In the genomic region with DNA sequence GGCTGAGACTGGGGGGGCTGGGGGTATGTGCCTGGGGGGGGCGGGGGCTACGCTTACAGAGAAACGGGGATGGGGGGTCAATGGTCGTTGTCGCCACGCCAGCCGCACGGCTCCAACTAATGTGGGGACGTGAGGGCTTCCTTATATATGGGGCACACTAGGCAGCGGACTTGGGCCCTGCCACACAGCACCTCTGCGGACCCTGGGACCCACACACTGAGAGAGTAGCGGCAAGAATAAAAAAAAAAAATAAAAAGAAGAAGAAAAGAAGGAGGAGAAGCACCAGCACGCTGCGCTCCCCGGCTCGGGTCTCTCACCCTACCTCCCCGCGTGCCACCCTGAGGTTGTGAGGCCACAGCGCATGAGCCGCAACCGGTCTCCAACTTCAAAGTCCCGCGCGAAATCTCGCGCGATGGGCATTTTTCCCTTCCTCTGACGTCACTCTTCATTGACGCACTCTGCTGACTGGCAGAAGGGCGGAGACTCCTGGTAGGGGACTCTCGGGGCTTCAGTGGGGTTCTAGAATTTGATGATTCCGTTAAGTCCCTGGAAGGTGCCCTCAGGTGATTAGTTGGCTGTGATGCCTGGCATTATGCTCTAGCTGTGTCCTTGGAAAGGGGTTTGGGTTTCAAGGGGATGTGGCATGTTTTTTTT, we compare ENCODE assay signal across 7 mouse cellular contexts. TPM values are rescaled to one million over a fixed set of nuclear protein-coding genes. Genes with fewer than 3 reads are reported as not detected.
DNase-seq lines count a peak whose midpoint lies in the region; ATAC-seq lines count a peak whose summit lies in the region.

No protein-coding gene starts in this region.

- H3K9ac ChIP-seq in embryonic facial prominence, embryonic 11.5 days (replicated peaks; ENCODE audit: low read length), result peak overlapping the region; percentile 61
- peak overlapping the region; percentile 44 for H3K9ac ChIP-seq in limb, embryonic 11.5 days (ENCODE audit: low read length)
- peak overlapping the region; percentile 67 for H3K9ac ChIP-seq in midbrain, embryonic 14.5 days (replicated peaks; ENCODE audit: low read length)

- H3K36me3 ChIP-seq in embryonic facial prominence, embryonic 11.5 days (replicated peaks; ENCODE audit: control insufficient read depth, insufficient read depth, low read depth, low read length), result no peaks in the 10 kb centered on the region
- no peaks in the 10 kb centered on the region for H3K36me3 ChIP-seq in limb, embryonic 11.5 days (ENCODE audit: control insufficient read depth, insufficient read depth, low read length)
- no peaks in the 10 kb centered on the region for H3K36me3 ChIP-seq in midbrain, embryonic 14.5 days (ENCODE audit: control insufficient read depth, insufficient read depth, low read length)

- peak overlapping the region; percentile 55 for H3K4me3 ChIP-seq in embryonic facial prominence, embryonic 11.5 days (ENCODE audit: low read depth, low read length)
- H3K4me3 ChIP-seq in limb, embryonic 11.5 days (ENCODE audit: low read depth, low read length), result peak overlapping the region; percentile 45
- H3K4me3 ChIP-seq in midbrain, embryonic 14.5 days (replicated peaks; ENCODE audit: low read depth, low read length), result peak overlapping the region; percentile 51

- 16% methylated on average over 31 of the region's 32 CpGs for WGBS in embryonic facial prominence, embryonic 11.5 days
- 14% methylated on average over 32 of the region's 32 CpGs for WGBS in limb, embryonic 11.5 days
- 24% methylated on average over 32 of the region's 32 CpGs for WGBS in midbrain, embryonic 14.5 days

- DNase-seq in adrenal gland, postnatal 14 days, result peak; percentile 93
- DNase-seq in embryonic facial prominence, embryonic 11.5 days (ENCODE audit: low spot score), result peak; percentile 95
- peak; percentile 99 for DNase-seq in heart, adult 11 months
- DNase-seq in kidney, adult 18-20 months, result peak; percentile 92
- DNase-seq in limb, embryonic 11.5 days (ENCODE audit: low spot score), result peak; percentile 88
- peak; percentile 96 for DNase-seq in midbrain, embryonic 14.5 days
- peak; percentile 85 to 86 for DNase-seq in spleen, adult 18-20 months

- H3K9me3 ChIP-seq in embryonic facial prominence, embryonic 11.5 days (replicated peaks; ENCODE audit: control insufficient read depth, low read length), result no peaks in the 10 kb centered on the region
- H3K9me3 ChIP-seq in limb, embryonic 11.5 days (ENCODE audit: control insufficient read depth, low read length), result no peaks in the 10 kb centered on the region
- H3K9me3 ChIP-seq in midbrain, embryonic 14.5 days (ENCODE audit: control insufficient read depth, low read length), result no peaks in the 10 kb centered on the region

- peak overlapping the region; percentile 67 for H3K4me2 ChIP-seq in embryonic facial prominence, embryonic 11.5 days (ENCODE audit: low read depth, low read length)
- peak overlapping the region; percentile 68 for H3K4me2 ChIP-seq in limb, embryonic 11.5 days (ENCODE audit: low read depth, severe bottlenecking)
- peak overlapping the region; percentile 53 for H3K4me2 ChIP-seq in midbrain, embryonic 14.5 days (ENCODE audit: low read length)

- H3K4me1 ChIP-seq in embryonic facial prominence, embryonic 11.5 days (ENCODE audit: control insufficient read depth, insufficient read depth, low read length), result no peaks in the 10 kb centered on the region
- no peaks in the 10 kb centered on the region for H3K4me1 ChIP-seq in limb, embryonic 11.5 days (ENCODE audit: control insufficient read depth, insufficient read depth, low read length)
- H3K4me1 ChIP-seq in midbrain, embryonic 14.5 days (ENCODE audit: control insufficient read depth, insufficient read depth, low read length), result no peaks in the 10 kb centered on the region

- no peak overlapping the region for H3K27ac ChIP-seq in embryonic facial prominence, embryonic 11.5 days (replicated peaks; ENCODE audit: low read depth, low read length)
- H3K27ac ChIP-seq in limb, embryonic 11.5 days (replicated peaks; ENCODE audit: low read depth, low read length), result no peak overlapping the region; the same call in 1 of the 2 replicates
- H3K27ac ChIP-seq in midbrain, embryonic 14.5 days (replicated peaks; ENCODE audit: low read depth, low read length), result peak overlapping the region; percentile 87

- no peaks in the 10 kb centered on the region for H3K27me3 ChIP-seq in embryonic facial prominence, embryonic 11.5 days (ENCODE audit: control insufficient read depth, insufficient read depth, low read length)
- no peaks in the 10 kb centered on the region for H3K27me3 ChIP-seq in limb, embryonic 11.5 days (ENCODE audit: control insufficient read depth, insufficient read depth, low read length)
- H3K27me3 ChIP-seq in midbrain, embryonic 14.5 days (ENCODE audit: control insufficient read depth, insufficient read depth, low read length), result no peaks in the 10 kb centered on the region

- ATAC-seq in embryonic facial prominence, embryonic 11.5 days (replicated peaks; ENCODE audit: insufficient number of reproducible peaks, low FRiP score, low TSS enrichment, low read depth), result peak; percentile 88
- ATAC-seq in limb, embryonic 11.5 days (ENCODE audit: insufficient number of reproducible peaks, low FRiP score, low TSS enrichment, low read depth), result peak; percentile 94
- ATAC-seq in midbrain, embryonic 14.5 days (ENCODE audit: low FRiP score, low TSS enrichment), result peak; percentile 94

RNA-seq across cellular contexts. Expression of gene Nkrf, which starts 0.5 kb away (rescaled TPM):
- 10.2 and 10.7 TPM in 2 replicates for total RNA-seq in adrenal gland, postnatal 14 days (2021)
- 2.9 and 3.4 TPM in 2 replicates for polyA plus RNA-seq in embryonic facial prominence, embryonic 11.5 days (2014; fragmentation: Nextera tagmentation; extraction: Ambion mirVana)
- 2.6 and 2.9 TPM in 2 replicates for polyA plus RNA-seq in limb, embryonic 11.5 days (2014; fragmentation: Nextera tagmentation; extraction: Ambion mirVana)
- 17.5 and 20.0 TPM in 2 replicates for polyA plus RNA-seq in midbrain, embryonic 14.5 days (2014; fragmentation: Nextera tagmentation; extraction: Ambion mirVana)

RNA-seq across cellular contexts. Expression of gene C330007P06Rik, which starts 29.3 kb away (rescaled TPM):
- 47.0 and 51.0 TPM in 2 replicates for total RNA-seq in adrenal gland, postnatal 14 days (2021)
- 45.1 and 53.3 TPM in 2 replicates for polyA plus RNA-seq in embryonic facial prominence, embryonic 11.5 days (2014; fragmentation: Nextera tagmentation; extraction: Ambion mirVana)
- polyA plus RNA-seq in limb, embryonic 11.5 days (2014; fragmentation: Nextera tagmentation; extraction: Ambion mirVana), result 36.0 and 41.8 TPM in 2 replicates
- 15.7 and 23.0 TPM in 2 replicates for polyA plus RNA-seq in midbrain, embryonic 14.5 days (2014; fragmentation: Nextera tagmentation; extraction: Ambion mirVana)

RNA-seq across cellular contexts. Expression of gene Ube2a, which starts 29.5 kb away (rescaled TPM):
- 62.5 and 64.4 TPM in 2 replicates for total RNA-seq in adrenal gland, postnatal 14 days (2021)
- polyA plus RNA-seq in embryonic facial prominence, embryonic 11.5 days (2014; fragmentation: Nextera tagmentation; extraction: Ambion mirVana), result 136 and 139 TPM in 2 replicates
- polyA plus RNA-seq in limb, embryonic 11.5 days (2014; fragmentation: Nextera tagmentation; extraction: Ambion mirVana), result 124 and 129 TPM in 2 replicates
- 130 and 132 TPM in 2 replicates for polyA plus RNA-seq in midbrain, embryonic 14.5 days (2014; fragmentation: Nextera tagmentation; extraction: Ambion mirVana)
